Mouse (Mus musculus) A20 (cell line): ENCODE data around the gene 6430548M08Rik.
A peak's percentile ranks its signal among the peaks of the same experiment; 100 is the strongest.

Experiments used
- DNase-seq: peaks from one replicate; pipeline ENCODE4 v3.0.0-alpha.2; 2011; ENCODE audit warnings: low read depth, low spot score

6430548M08Rik gene

GRCm38 (mm10) chr8:120109149-120109548 lies 4.8 kb upstream of the 6430548M08Rik start:
- DNase-seq: no peak

- DNase-seq: no peak
Measured at GRCm38 (mm10) chr8:120110966-120111365, 3.0 kb upstream of the 6430548M08Rik start.

DNA sequence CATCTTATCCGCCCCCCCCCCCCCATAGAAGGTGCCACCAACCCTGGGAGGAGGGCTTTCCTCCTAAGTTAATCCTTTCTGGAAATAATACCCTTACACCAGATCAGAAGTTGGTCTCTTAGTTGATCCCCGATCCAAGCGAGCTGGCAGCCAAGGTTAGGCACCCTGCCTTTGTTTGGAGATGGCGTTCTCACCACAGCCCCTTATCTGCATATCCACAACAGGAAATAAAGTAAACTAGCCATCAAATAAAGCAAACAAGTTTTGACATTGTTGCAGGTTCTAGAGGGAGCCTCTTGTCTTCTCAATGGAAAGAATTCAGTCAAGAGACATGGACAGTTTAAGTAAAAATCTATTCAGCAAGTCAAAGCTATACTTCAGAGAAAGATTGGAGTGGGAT lies 2.6 kb upstream of the 6430548M08Rik start:
- DNase-seq: no peak

DNA sequence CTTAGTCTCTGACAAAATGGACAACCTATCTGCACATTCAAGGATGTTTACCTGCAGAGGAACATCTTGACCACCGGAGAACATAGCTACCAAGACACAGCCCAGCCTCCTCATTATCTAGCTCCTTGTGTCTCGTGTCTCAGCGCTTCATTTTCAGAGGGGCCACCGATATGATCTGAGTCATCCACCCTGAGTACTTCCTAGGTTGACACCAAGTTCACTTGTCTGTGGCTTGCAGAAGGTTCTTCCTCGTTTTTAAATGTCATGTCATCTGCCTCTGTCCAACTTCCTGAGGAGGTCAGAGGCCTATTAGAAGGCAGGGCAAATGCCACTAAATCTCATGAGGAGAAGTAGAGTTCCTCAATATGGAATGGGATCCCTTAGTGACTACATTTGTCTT lies 1.4 kb upstream of the 6430548M08Rik start:
- no peak for DNase-seq

- no peak for DNase-seq
Measured at GRCm38 (mm10) chr8:120113306-120113705, 646 bp upstream of the 6430548M08Rik start.

- DNase-seq: no peak
Measured at GRCm38 (mm10) chr8:120114315-120114841, 426 bp downstream of the 6430548M08Rik start.

DNA sequence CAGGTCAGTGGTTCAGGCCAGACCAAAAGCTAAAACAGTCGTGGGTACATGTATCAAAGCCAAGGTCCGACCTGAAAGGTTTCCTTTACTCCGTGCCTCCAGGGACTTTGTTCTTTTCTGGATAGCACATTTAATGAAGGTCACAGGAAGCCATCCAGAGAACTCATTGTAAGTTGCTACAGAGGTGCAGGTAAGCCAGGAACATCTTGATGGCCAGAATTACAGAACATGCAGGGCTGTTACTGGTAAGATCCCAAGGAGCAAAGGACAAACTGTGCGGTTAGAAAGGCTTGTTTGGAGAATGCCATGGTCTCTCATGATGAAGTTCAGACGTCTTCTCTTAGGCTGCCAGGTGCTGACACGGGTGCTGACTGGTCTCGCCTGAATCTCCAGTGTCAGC lies 2.6 kb downstream of the 6430548M08Rik start:
- no peak for DNase-seq

DNA sequence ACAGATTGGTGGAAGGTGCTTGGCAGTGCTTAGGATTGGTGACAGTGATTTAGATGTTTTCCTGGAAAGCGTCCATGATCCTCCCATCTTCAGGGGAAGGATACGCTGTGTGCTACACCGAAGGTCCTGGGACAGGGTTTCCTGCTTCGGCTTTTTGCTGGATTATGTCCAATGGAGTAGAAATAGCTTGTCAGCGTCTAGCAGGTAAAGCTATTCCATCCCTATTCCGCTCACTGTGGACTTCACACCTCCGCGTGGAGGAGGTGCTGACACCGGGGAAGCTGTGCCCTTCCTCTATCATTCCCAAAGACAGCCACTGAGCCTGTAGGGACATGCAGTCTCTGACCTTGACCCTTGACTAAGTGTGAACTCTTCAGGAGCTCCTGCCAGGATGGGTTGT lies 4.2 kb downstream of the 6430548M08Rik start:
- DNase-seq: no peak

- no peak for DNase-seq
Measured at GRCm38 (mm10) chr8:120118847-120119246, 4.9 kb downstream of the 6430548M08Rik start.

GRCm38 (mm10) chr8:120119429-120119828 lies 5.5 kb downstream of the 6430548M08Rik start:
- DNase-seq: no peak

GRCm38 (mm10) chr8:120119931-120120330 lies 6.0 kb downstream of the 6430548M08Rik start:
- no peak for DNase-seq

DNA sequence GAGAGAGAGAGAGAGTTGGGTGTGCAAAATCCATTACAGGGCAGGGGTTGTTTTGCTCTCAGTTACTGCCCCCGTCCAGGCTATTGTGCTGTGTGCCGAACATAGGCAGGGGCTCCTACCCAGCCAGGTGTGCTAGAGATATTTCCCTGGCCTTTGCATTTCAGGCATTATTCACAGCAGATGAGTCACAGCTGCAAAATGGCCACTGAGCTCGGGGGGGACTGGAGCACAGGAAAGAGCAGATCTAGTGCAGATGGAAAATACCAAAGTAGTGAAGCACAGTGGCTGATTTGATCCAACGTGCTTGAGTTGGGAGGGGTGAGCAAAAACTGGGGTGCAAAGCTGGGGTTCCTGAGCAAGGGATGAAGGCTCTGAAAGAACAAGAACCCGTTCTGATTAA lies 7.0 kb downstream of the 6430548M08Rik start:
- peak; percentile 10 for DNase-seq

- DNase-seq: no peak
Measured at GRCm38 (mm10) chr8:120124261-120124660, 10.3 kb downstream of the 6430548M08Rik start.

DNA sequence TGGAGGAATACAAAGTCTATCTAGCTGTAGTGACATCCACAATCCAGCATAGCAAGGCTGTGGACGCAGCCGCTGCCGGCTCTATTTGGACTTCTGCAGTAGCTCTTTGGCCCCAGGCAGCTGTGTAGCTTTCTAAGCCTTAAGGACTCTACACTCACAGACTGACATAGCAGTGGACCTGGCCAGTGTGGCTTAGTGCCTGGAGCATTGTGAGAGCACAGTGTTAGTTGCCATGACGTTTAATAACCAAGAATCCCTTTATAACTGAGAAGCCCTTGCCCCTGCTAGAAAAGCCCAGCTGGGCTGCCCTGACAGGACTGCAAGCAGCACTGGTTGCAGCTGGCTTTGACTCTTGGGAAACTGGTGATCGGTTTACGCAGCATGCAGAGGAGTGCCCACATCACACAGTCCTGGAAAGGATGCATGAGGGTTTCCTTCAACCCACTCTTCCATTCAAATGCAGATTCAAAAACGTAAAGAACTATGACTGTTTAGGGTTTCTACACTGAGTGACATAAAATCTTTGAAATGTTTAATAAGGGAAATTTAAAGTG lies 11.0 kb downstream of the 6430548M08Rik start:
- no peak for DNase-seq

DNA sequence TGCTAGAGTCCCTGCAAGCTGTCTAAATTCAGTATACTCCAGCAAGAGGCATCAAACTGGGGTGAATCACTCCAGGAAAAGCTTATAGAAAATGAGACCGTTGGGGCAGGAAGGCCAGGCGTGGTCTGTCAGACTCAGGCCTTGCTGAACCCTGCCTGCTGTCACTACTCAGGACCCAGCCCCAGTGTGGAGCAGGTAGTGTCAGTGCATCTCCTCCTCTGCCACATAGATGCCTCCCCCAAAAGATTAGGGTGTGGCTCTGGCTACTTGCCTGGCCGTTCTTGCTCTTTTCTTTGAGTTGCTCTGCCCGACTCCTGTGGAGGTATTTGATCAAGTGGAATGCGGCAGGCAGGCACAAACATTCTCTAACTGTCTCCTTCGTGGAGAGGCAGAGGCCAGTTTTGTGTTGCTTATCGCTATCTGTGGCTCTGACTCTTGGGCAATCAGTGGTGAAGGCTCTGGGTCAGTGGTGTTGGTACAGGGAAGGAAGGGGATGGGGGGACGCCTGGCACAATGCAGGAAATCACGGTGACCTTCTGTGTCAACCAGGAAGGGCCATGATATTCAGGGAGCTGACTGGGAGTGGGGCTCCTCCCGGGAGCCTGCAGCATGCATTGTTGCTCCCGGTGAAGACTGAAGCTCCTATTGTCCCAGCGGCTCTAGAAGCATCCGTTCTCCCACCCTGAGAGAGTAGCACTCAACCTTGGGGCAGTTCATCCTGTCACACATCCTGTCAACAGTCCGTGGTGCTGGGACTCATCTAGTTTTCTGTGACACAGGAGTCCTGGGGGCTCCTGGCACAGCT lies 12.6 kb downstream of the 6430548M08Rik start:
- DNase-seq: no peak

DNA sequence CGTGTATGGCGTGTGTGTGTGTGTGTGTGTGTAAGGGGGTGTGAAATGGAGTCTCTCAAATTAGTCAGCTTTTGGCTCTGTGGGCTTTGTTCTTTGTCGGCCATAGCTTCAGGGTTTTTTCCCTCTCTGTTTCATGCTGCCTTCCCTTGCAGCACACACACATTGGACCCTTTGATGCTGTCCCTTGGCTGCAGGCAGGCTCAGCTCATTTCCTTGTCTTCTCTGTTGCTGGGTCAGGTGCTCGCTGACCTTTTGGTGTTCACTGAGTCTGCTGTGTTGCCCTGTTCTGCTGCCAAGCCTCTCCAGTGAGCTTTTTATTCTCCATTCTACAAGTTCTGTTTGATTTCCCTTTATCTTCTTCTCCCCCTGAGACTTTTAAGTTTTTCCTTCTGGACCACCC lies 15.6 kb downstream of the 6430548M08Rik start:
- no peak for DNase-seq

GRCm38 (mm10) chr8:120131158-120131557 lies 17.2 kb downstream of the 6430548M08Rik start:
- DNase-seq: no peak

GRCm38 (mm10) chr8:120133169-120133568 lies 19.2 kb downstream of the 6430548M08Rik start:
- DNase-seq: no peak

DNA sequence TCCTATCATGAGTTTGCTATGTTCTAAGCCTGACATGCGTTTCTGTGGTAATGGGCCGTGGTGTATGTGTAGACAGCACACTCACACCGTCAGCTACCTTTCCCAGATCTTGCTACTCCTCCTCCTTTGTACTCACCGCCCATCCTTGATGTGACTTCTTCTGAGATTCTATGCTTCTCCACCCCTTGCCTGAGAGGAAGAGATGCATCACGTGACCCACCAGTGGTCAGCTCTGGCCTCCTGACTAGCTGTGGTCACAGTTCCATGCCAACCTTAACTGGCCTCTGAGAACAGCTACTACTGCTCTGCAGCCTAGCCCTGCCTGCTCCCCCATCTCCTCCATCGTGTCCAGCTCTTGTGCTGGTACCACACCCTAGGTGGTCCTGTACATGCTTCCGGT lies 21.7 kb downstream of the 6430548M08Rik start:
- no peak for DNase-seq

DNA sequence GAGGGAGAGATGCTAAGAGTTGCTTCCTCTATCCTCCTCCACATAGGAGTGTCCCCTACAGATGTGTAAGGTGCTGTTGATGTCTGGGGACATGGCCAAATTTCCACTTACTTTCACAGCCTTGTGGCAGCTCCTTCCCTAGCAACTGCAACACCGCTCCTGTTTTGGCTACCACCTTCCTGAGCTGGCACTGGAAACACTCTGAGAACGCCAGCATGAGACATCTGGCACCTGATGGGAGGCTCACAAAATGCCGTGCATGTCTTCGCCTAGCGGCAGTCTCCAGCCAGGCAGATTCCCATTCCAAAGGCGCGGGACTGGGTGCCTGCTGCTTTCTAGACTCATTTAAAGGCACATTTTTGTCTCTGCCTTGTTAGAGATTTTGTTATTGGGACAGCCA lies 22.7 kb downstream of the 6430548M08Rik start:
- no peak for DNase-seq

DNA sequence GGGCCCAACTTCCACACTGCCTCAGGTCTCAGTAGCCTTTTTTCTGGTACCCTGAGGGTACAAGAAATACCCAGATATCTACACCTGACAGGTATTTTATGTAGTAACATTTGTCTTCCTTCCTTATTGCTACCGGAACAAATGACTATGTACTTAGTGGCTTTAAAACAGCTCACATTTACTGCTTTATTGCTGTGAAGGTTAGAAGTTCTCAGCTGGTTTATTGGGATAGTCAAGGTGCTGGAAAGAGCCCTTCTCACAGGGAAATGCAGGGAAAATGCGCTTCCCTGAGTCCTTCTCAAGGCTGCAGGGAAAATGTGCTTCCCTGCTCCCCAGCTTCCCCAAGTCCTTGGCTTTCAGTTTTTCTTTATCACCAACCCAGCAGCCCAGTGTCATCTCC lies 25.0 kb downstream of the 6430548M08Rik start:
- DNase-seq: no peak

DNA sequence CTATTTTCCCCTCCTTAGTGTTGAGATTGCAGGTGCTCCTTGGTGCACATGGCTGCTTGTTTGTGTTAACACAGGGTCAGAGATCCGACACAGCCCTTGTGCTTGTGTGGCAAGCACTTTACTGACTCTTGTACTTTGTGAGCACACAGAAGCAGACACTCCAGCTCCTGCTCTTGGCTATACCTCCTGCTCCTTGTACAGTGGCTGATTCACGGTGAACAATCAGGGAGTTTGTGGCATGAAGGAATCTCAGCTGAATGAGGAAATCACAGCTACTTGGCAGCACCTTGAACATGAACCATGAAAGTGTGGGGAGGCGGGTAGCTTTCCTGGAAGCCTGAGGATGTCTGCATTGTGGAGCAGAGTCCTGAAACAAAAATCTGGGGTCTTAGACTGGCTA lies 26.8 kb downstream of the 6430548M08Rik start:
- no peak for DNase-seq
